Mouse (Mus musculus): ENCODE results near the gene Atp8a1.

Gene Atp8a1

DNA sequence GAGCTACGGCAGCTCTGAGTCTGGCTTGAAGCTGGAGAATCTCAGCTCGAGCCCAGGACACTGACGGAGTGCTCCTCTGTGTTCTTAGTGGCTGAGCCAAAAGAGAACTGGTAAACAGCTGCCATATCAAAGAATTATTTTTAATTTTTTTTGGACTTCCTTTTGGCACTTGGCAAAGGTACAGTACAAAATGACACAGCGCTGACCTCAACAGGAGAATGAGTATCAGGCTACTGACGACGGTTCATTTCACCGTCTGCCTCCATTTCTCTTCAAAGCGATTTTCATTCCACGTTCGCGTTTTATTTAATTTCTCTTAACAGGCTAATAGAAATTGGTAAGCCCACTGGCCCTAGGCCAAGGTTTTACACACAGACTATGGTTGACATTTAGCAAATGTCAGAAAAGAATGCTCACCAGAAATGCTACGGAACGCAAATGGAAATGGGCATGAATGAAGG, 177.8 kb downstream of the Atp8a1 start:
- peak in 1 of 2 experiments; percentile 11 for DNase-seq

DNA sequence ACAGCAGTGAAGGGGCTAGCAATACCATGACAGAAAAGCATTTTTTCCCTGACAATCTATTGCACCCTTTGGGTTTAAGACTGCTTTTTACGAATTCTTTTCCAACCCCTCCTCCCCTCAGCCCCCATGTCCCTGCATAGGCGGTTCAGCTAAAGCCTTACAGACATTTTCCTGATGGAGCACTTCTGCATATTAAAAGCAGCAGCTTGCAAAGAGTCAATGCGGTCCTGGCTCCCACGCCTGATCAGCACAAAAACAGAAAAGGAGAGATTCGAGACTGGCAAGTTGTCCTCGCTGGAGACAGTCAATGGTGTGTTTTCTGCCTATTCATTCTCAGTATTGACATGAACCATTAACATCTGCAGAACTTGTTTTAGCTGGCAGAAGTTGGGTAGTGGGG, 184.5 kb downstream of the Atp8a1 start:
- DNase-seq: no peak

DNA sequence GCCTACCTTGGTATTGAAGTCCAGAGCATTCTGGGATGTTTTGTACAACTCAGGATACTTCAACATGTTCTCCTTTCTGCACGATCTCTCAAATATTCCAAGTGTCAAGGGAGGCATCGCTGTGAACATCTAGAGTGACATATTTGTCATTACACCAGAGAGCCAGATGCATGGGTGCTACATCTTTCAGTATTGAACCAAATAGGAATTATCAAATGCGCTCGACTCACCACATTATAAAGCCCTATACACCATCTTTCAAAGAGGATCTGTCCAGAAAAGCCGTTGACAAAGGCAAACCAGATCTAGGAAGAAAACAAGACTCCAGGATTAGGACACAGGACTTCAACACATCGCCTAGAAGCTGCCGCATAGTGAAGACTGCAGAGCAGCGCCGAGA, 187.4 kb downstream of the Atp8a1 start:
- DNase-seq: no peak

DNA sequence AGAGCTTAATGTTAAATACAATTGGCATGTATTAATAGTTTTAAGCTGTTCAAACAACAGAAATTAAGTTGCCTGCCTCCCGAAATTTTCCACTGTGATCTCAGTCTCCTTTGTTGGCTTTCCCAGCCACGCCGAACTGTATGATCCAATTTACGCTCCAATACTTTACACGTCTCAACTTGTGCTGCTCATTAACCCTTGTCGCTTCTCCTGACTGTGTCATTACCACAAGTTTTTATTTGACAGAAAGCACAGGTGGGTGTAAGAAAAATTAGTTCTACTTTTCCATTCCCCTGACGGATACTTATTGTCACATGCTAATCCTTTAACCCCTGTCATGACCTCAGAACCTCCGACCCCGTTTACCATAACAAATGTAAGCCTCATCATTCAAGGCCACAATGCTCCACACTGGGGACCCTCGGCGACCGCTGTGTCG, 190.4 kb downstream of the Atp8a1 start:
- DNase-seq: no peak

DNA sequence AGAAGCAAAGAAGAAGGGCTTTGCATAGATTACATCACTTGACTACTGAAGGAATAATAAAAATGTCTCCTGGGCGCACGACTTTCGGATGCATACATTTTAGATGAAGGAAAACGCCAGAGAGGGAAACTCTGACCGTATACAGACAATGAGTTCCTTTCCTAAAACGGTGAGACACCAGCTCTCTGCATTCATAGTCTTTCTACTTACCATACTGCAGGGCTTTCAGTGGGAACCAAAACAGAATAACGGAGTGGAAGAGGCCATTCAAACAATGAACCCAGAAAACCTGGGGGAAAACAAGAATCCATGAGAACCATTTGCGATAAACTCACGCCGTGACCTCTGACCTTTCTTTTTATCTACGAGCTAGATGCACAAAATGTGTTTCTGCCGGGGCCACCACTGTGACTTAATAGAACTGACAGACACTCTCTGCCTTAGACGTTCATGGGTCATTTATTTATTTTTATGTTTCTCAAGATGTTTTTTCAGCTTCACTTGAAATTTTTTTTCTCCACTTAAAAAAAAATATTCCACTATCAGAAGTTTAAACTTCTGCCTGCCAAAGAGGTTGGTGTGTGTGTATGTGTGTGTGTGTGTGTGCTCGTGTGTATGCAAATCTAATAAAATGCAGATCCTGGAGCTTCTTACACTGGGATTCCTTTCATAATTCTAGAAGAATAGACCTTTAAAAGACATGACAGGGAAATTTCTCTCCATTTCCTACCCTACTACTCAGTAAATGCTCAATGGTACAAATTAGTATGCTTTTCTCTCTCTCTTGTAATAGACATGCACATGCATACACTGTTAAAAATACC, 191.3 kb downstream of the Atp8a1 start:
- DNase-seq: no peak

DNA sequence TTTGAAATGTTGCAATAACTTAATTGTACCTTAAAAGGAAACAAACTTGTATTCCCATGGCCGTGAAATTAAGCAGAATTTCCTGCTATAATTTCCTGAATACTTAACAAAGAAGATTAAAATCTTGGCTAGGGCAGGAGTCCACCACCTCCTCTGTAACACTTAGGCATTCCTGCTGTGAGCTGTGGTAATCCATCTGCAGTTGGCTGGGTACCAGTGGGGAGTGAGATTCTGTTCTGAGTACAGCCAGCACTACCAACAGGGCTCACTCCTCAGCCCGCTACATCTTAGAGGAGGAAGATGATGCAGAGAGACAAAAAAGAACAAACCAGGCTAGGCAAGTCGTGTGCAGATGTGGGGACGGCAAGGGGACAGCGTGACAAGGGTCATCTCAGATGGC, 192.7 kb downstream of the Atp8a1 start:
- no peak for DNase-seq

DNA sequence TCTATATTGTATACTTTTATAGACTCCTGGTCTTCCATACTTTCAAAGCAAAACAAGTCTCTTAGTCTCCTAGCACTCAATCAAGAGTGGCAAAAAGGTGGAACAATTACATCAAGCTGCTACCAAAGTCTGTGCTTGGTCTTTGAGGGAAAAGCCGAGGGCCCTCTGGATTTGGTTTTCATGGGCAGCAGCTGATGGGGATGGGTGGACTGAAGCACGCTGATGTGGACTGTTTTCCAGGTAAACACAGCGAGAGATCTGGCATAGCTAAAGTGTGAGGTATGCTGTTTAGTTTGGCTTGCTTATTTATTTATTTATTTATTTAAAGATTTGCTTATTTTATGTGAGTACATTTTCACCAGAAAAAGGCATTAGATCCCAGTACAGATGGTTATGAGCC, 193.7 kb downstream of the Atp8a1 start:
- DNase-seq: no peak

DNA sequence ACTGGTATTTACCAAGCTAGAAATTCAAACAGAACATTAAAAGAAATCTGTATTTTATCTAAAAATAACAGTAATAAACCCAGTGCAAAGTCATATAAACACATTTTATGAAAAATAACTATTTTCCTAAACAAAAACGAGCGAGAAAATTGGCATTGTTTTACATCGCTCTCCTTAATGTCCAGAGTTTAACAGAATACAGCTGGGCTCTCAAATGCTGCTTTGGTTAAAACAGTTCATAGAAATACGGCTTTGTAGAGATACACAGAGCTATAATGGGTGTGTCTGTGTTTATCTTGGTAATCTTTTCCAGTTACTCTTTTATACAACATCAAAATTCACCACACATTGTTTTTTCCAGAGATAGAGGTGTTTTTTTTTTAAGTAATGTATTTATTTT, 194.8 kb downstream of the Atp8a1 start:
- DNase-seq: no peak

DNA sequence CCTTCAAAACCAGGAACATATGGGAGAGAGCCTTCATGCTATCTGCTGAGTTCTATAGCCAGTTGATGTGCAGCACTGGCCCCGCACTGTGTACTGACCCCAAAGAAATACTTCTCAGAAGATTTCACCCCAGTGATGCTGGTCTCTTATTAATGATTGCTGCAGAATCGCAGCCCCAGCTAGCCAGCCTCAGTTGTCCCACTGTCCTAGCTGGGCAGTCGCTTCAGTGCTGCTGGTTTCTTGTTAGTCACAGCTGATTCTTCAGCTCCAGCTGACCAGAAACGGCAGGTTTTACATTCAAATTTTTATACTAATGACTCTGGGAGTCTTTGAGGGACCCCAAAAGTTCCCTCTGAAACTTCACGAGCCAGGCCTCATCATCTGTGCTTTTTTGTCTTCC, 197.2 kb downstream of the Atp8a1 start:
- no peak for DNase-seq

DNA sequence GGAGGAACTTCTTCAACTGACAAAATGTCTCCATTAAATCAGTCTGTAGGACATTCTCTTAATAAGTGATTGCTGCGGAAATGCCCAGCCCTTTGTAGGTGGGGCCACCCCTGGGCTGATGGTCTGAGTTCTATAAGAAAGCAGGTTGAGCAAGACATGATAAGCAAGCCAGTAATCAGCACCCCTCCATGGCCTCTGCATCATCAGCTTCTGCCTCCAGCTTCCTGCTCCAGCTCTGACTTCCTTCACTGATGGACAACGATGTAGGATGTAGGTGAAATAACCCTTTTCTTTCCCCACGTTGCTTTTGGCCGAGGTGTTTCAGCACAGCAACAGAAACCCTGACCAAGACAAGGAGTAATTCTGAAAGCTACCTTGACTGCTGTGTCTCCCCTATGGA, 198.1 kb downstream of the Atp8a1 start:
- no peak for DNase-seq

DNA sequence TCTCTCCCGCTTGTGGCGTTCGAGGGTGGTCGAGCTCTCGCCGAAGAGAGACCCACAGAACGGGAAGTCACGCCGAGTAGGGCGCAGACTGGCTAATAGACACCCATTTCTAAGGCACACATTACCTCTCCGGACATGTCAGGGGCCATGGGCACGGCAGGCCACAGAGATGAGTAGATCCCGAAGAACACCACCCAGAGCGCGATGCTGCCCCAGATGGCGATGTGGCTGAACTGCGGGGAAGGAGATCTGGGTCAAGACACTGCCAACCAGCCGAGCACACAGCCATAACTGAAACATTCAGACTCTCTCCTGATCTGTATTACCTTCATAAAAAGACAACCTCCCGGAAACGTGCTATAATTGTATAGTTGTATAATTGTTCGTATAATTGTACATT, 199.7 kb downstream of the Atp8a1 start:
- peak; percentile 43 to 45 for DNase-seq

DNA sequence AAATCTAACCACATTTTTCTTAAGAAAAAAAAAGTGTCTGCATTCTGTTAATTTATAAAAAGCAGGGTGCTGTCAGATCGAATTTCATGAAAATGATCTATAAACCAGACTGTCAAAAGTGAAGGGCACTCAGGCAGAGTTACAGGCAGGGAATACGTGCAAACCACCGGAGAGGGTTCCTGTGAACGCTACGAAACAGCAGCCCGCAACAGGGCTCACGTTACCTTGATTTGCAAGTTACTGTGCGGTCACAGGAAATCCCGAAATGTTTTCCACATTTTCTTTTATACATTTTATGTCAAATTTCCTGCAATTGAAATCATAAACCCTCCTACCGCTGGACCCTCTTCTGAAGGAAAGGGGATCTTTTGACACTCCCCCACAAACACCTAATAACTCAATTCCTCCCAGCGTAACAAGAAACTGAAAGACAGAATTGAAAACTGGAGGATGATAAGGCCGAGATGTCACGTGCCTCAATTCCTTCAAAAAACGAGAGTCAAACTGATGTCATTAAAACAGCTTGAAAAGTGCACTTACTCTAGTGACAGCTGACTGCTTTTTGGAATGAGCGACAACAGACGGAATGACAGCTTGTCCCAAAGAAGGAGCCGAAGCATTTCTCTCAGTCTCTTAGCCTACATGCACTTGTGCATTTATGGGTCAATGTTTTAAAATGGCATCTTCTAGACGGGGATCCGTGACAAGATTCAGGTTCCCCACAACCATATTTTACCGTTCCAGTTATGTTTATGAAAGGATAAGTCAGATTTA, 200.3 kb downstream of the Atp8a1 start:
- no peak for DNase-seq

DNA sequence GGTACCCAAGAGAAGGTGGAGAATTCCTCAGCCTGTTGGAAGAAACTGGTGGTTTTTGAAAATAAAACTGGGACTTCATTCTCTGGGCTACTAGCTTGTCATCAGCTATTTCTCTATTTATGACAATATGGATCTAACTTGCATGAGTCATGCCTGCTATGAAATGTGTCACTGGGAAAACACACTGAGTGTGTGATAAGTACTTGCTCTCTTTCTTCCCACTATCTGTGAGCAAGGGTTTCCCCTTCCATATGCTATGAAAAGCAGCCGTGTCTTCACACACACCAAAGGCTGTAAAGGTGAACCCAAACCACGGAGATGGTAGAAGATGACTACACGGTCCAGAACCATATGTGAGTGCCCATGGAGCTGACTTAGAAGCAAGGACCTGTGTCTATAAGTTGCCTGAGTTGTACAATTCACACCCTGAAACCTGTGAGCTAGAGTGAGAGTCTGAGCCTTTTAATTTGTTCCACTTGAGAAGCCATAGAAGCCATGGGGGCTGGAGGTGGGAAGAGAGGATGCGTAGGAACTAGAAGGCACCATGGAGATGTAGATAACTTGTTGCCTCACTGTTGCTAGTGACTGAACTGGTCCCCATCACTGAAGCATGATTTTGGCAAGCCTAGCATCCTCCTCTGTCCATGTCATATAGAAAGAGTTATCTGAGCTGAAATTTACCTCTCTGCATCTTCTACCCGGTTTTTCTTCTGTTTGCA, 203.5 kb downstream of the Atp8a1 start:
- no peak for DNase-seq

DNA sequence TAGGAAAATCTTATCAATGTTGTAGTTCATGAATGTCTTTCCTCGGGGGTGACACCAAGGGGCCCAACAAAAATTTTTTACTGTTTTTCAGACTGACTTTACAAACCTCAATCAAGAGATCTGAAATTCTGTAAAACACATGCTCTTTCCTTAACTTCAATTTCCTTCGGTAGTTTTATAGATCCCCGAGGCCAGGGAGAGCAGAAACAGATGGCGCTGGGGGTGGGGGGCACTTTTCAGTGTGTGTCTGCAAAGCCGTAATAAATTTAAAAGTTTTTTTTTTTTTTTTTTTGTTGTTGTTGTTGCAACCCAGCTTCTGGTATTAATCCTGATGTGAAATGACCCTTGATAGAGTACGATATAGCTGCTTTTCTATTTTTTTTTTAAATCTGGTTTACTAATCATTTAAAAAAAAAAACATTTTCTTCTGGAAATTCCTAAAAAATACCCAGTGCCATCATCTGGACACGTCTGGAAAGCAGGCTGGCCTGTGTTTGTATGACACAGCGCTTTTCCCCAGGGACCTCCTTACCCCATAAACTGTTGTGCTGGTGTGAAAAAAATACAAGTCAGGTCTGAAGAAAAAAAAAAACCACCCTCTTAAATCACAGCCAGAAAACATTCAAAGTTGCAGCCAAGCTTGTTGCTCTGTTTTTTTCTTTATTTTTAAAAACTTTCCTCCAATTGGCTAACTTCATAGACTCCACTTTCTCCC, 205.7 kb downstream of the Atp8a1 start:
- no peak for DNase-seq

DNA sequence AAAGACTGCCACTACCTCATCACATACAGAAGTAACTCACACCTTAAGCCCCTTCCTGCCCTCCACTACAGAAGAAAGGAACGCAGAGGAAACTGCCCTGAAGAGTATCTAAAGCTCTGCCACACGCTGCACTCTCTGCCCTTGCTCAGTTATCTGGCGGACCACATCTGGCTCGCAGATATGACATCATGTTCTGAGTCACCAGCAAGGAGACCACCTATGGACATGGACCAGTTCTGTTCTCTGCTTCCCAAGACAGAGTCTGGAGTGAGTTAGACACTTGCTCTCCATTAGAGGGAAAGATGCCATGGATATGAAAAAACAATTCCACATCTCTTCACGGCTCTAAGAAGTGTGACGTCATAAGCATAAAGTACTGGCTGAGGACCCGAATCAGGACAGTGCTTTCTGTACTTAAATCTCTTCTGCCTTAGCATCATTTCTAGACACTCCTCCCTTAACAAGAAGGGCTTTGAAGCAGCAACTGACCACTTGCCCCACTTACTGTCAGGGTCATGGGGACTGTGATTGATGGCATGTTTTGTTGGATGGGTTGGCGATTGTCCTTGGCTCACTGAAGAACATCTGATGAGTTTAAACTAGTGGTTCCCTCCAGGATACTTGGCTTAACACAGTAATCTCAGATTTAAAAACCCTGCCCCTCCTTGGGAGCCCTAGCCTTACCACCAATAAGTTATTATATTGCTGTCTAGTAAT, 206.5 kb downstream of the Atp8a1 start:
- no peak for DNase-seq

DNA sequence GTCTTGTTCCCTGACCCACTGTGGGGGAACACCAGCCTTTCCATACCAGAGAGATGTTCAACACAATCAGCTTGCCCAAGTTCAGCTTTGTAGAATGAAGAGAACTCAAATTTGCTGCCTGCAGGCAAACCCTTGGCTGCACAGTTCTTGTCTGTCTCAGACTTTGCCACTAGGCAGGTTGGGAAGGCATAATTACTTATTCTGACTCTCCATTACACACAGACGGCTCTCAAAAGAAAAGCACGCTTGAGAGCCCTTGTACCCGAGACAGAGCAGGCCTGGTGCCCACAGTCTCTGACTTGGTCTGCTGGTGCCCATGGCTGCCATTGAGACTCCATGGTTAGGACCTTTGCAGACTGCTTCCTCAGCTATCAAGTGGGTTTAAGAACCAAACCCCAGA, 212.9 kb downstream of the Atp8a1 start:
- no peak for DNase-seq

DNA sequence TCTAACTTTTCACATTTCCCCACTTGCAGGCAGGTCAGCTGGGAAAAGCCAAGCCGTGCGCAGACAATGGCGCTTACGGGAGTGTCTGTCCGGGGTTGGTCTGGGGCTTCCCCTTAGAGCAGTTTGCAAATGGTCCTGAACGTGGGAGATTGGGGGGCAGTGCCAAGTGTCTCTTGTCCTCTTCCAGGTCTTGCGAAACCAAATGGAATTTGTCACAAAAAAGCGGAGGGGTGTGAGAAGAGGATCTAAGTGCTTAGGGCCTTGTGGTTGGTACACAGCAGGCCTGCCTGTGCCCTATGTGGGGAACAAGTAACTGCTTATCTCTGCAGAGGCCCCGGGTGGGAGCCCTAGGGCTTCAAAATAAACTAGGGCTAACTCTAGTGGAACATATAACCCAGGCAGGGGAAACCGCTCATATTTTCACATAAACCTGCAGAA, 213.4 kb downstream of the Atp8a1 start:
- DNase-seq: peak; percentile 16 to 52

DNA sequence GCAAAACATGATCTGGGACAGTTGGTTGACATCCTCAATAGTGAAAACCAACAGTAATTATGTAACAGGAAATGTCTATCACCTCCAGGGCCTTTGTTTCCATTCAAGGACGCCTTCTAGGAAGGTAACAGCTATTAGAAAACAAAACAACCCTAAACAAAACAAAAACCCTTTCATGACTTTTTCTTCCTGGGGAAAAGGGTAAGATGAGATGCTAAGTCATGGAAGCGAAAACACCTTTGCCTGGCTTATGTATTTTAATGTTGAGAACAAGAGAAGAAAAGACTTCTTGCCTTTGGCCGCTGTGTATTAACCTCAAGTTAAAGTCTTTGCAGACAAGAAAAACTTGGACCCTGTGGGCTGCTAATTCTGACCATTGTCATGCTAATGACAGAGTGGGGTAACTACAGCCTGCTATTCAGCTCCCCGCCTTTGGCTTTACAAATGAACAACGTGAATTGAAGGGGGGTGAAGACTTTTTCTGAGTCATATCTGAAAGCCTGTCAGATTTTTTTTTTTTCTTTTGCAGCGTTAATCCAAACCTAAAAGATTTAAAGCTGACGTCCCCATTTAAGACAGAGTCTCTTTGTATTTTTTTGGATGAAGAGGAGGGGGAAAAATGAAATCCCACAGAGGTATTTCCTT, 214.0 kb downstream of the Atp8a1 start:
- DNase-seq: no peak

DNA sequence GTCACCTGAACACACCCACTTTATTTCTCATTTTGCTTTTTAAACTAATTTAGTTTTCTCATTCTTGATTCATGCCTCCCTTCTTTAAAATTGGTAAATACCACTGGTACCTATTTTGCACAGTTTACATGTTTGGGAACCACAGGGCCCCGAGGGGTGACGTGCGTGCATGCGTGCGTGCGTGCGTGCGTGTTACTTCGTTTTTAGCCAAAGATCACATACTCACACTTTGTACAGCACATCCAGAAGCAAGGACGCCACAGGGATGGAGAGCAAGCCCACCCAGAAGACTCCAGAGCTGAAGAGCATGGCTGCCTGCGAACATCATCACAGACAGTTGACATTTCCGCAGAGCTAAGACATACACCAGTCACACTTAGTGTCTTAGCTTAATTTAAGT, 216.0 kb downstream of the Atp8a1 start:
- DNase-seq: no peak

DNA sequence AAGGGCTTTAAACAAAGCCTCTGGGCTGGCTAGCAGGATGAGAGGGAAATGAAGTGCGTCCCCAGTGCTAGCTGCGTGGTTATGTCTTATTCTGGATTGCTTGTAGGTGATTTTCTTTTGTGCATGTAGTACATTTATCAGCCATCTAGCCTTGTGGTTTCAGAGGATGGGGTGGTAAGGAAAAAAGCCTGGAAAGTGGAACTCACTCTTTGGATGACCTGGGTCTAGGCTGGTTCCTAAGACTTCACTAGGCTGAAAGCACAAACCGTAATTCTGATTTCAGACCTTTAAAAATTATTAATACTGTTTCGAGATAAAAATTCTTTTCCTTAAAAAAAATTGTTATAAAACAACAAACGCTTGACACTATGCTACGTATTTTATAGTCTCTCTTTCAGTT, 217.4 kb downstream of the Atp8a1 start:
- DNase-seq: no peak

DNA sequence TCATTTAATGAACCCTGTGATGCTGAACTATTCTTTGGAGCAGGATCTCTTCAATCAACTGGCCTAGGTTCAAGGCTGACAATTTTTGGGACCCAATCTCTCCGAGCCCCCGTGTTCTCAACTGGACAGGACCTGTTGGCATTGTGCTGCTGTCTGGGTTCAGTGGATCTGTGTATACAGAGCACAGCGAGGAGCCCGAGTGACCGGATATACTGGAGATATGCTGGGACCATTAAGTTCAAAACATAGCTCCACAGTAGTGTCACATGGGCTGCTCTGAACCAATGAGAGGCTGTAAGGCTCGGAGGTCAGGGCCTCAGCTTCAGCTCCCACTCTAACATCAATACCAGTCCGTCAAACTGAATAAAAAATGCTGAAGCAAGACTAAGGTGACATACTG, 217.8 kb downstream of the Atp8a1 start:
- no peak for DNase-seq
